Comparison of ENCODE assay signal across 8 mouse cellular contexts in the genomic region with DNA sequence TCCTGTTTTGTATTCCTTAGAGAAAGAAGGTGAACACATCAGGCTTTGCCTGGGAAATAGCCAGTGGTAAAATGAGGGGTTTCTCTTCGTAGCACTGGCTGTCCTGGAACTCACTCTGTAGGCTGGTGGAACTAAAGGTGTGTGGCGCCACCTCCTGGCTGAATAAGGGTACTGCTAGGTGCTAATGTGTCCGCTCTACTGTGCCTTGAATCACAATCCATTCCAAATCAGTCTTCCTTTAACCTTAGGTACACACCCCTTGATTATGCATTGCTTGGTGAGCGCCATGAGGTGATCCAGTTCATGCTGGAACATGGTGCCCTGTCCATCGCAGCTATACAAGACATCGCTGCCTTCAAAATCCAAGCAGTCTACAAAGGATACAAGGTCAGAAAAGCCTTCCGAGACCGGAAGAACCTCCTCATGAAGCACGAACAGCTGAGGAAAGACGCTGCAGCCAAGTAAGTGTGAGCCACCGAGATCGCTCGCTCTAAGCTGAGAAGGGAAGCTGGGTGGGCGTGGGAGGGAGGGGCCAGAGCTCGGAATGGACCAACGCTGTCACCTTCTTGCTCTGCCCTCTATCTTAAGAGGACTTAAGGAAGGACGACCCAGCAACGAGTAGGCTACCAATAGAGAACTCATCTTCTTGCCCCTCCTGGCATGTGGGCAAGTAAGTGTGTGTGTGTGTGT.
DNase-seq lines count a peak whose midpoint lies in the region; ATAC-seq lines count a peak whose summit lies in the region.

No protein-coding gene starts in this region.

- H3K36me3 ChIP-seq in intestine, embryonic 15.5 days: no peaks in the 10 kb centered on the region
- H3K36me3 ChIP-seq in limb, embryonic 12.5 days: no peaks in the 10 kb centered on the region
- H3K36me3 ChIP-seq in midbrain, embryonic 14.5 days (ENCODE audit: control insufficient read depth, insufficient read depth, low read length): no peaks in the 10 kb centered on the region

- peak; percentile 47 for DNase-seq in kidney, adult 18-20 months
- no peak for DNase-seq in kidney, adult 11 months
- DNase-seq in cerebellum, postnatal 25 days: peak; percentile 54 to 71
- peak; percentile 17 to 49 for DNase-seq in gastrocnemius, postnatal 36 days
- peak; percentile 73 for DNase-seq in midbrain, embryonic 14.5 days
- DNase-seq in spleen, postnatal 36 days (ENCODE audit: low spot score in 2 of 2): peak; percentile 8 to 41

- WGBS in intestine, embryonic 15.5 days: 44% methylated on average over 18 of the region's 18 CpGs
- 44% methylated on average over 18 of the region's 18 CpGs for WGBS in limb, embryonic 12.5 days
- WGBS in midbrain, embryonic 14.5 days: 46% methylated on average over 18 of the region's 18 CpGs

- no peak overlapping the region for H3K4me3 ChIP-seq in intestine, embryonic 15.5 days (replicated peaks)
- H3K4me3 ChIP-seq in limb, embryonic 12.5 days (replicated peaks): no peak overlapping the region
- H3K4me3 ChIP-seq in midbrain, embryonic 14.5 days (replicated peaks; ENCODE audit: low read depth, low read length): no peak overlapping the region

- peak; percentile 63; the same call in 1 of the 2 replicates for ATAC-seq in intestine, embryonic 15.5 days
- ATAC-seq in limb, embryonic 12.5 days (ENCODE audit: insufficient number of reproducible peaks, insufficient read depth, low FRiP score, low TSS enrichment, low read depth): peak; percentile 68; the same call in 1 of the 2 replicates
- ATAC-seq in midbrain, embryonic 14.5 days (ENCODE audit: low FRiP score, low TSS enrichment): no peak; the same call in none of the 2 replicates

- no peaks in the 10 kb centered on the region for H3K4me1 ChIP-seq in intestine, embryonic 15.5 days (replicated peaks)
- no peaks in the 10 kb centered on the region for H3K4me1 ChIP-seq in limb, embryonic 12.5 days (replicated peaks)
- no peaks in the 10 kb centered on the region for H3K4me1 ChIP-seq in midbrain, embryonic 14.5 days (ENCODE audit: control insufficient read depth, insufficient read depth, low read length)

- H3K4me2 ChIP-seq in intestine, embryonic 15.5 days (replicated peaks): no peak overlapping the region; the same call in 1 of the 2 replicates
- peak overlapping the region; percentile 26; the same call in 1 of the 2 replicates for H3K4me2 ChIP-seq in limb, embryonic 12.5 days
- H3K4me2 ChIP-seq in midbrain, embryonic 14.5 days (ENCODE audit: low read length): no peak overlapping the region

- intact Hi-C loops in gastrocnemius, postnatal 36 days (cut with DNase I): no loop called here

- H3K27ac ChIP-seq in intestine, embryonic 15.5 days: no peak overlapping the region
- H3K27ac ChIP-seq in limb, embryonic 12.5 days: no peak overlapping the region
- no peak overlapping the region for H3K27ac ChIP-seq in midbrain, embryonic 14.5 days (replicated peaks; ENCODE audit: low read depth, low read length)

- no peak overlapping the region for H3K9ac ChIP-seq in intestine, embryonic 15.5 days
- no peak overlapping the region for H3K9ac ChIP-seq in limb, embryonic 12.5 days (replicated peaks)
- H3K9ac ChIP-seq in midbrain, embryonic 14.5 days (replicated peaks; ENCODE audit: low read length): no peak overlapping the region

- no peaks in the 10 kb centered on the region for H3K9me3 ChIP-seq in intestine, embryonic 15.5 days
- H3K9me3 ChIP-seq in limb, embryonic 12.5 days: no peaks in the 10 kb centered on the region
- no peaks in the 10 kb centered on the region for H3K9me3 ChIP-seq in midbrain, embryonic 14.5 days (ENCODE audit: control insufficient read depth, low read length)

- no peaks in the 10 kb centered on the region for H3K27me3 ChIP-seq in intestine, embryonic 15.5 days (replicated peaks)
- no peaks in the 10 kb centered on the region for H3K27me3 ChIP-seq in limb, embryonic 12.5 days
- no peaks in the 10 kb centered on the region for H3K27me3 ChIP-seq in midbrain, embryonic 14.5 days (ENCODE audit: control insufficient read depth, insufficient read depth, low read length)
